Mouse (Mus musculus): ENCODE data around the gene Ift27.
A peak's percentile ranks its signal among the peaks of the same experiment; 100 is the strongest.

Ift27 gene

GRCm38 (mm10) chr15:78173972-78174886 lies at the start of gene Ift27:
Gene Ift27, minus strand, starts transcription at chr15:78174107.
- peak; percentile 99 for DNase-seq

DNA sequence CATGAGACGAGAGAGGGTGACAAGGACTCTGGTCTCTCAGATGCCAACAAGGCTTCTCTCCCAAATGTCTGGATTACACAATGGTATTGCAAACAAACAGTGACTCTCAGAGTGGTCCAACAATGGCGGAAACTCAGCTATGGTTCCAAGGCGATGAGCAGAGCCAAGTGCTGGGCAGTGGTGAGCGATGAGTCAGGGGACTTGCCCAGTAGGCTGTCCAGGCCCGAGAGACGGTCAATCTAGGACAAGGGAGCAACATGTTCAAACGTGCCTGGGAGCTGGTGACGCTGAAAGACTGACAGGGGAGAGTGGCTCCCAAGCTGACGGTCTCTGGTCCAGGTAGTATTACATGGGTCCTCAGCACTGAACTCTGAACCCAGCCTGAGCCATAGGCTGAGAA lies 41.4 kb upstream of the Ift27 start:
- DNase-seq = no peak

DNA sequence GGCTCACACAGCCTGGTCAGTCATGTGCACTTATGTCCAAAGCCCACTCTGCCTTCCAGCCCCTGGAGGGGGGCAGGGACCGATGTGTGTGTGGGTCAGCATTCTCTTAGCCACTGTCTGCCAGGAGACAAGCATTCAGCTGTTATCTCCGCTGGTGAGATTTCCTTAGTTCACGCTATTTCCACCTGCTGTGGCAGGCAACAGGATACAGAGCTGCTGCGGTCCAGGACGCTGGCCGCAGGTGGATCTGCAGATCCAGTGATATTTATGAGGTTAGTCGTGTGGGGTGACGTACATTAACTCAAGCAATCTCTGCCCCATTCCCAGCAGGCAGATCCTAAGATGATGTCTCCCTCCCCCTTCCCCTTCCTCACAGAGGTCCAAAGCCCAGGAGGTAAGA lies 37.5 kb upstream of the Ift27 start:
- DNase-seq = no peak

- no peak for DNase-seq
These were observed 36.3 kb upstream of the Ift27 start for GRCm38 (mm10) chr15:78210203-78210602.

DNA sequence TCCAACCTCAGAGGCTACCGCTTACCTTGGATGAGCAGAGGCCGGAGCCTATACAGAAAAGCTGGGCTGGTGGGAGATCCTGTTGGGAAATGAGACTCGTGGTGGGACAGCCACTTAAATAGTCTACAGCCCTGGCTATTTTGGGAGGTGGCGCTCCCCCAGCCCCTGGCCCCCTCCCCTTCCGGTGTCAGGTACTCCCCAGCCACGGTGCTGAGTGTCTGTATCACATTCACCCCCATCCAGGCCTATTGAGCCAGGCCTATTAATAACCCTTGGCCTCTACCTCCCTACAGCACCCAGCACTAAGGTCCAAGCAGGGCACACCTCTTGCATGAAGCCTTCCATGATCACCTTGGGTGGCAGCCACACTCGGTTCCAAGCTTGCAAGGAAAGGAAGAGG lies 32.4 kb upstream of the Ift27 start, which contains the start of gene Pvalb:
Gene Pvalb, minus strand, starts transcription at position 89 of the 400 bp plus-strand sequence.
- no peak for DNase-seq

DNA sequence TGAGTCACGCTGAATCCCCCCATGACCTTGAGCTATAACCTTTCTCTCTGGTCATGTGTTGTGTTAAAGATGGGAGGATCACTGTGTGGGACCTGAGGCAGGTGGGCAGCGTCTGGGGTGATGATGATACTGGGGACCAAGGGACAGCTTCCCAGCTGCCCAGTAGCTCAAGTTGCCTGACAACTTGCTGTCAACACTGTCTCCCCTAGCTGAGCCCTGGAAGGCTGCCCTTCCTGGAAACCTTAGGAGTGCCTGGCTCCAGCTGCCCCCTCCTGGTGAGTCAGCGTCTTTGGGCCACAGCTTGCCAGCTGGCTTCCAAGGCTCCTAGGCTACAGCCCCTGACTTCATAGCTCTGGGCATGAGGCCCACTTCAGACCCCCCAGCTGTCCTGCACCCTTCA lies 31.3 kb upstream of the Ift27 start:
- peak; percentile 15 for DNase-seq

GRCm38 (mm10) chr15:78204053-78204847 lies 30.3 kb upstream of the Ift27 start:
- DNase-seq = peak; percentile 50

- DNase-seq = peak; percentile 30
These were observed 21.4 kb upstream of the Ift27 start for GRCm38 (mm10) chr15:78195096-78195880.

DNA sequence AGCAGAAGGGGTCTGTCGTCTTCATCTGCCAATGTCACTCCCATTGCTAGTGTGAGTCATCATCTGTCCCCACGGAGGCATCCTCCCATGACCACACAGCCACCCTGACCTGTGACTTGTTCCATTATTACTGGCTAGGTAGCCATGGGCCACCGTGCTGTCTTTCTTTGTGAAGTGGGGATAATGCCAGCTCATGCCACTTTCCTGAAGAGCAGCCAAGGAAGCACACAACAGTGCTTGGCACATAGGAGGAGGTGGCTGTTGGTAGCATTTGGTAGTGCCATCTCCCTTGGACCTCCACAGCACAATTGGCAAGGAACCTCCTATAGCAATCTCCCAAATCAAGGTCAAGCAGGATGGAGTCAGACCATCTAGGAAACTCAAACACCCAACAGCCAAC lies 20.4 kb upstream of the Ift27 start:
- no peak for DNase-seq

DNA sequence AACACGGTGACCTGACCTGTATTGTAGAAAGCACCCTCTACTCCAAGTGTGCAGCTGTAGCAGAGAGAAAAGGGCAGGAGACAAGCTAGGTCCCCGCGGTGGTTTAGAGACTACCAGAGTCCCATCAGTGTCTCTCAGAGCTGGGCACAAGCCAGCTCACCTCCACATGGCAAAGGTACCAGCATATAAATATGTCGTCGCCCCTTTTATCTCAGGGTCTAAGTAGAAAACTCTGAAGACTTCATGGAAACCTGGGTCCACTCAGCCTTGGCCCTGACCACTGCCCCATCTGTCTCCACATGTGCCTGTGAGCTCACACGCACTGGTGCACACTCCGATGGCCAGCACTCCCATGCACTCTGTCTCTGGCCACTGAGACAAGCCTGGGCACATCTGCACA lies 15.7 kb upstream of the Ift27 start:
- DNase-seq = no peak

DNA sequence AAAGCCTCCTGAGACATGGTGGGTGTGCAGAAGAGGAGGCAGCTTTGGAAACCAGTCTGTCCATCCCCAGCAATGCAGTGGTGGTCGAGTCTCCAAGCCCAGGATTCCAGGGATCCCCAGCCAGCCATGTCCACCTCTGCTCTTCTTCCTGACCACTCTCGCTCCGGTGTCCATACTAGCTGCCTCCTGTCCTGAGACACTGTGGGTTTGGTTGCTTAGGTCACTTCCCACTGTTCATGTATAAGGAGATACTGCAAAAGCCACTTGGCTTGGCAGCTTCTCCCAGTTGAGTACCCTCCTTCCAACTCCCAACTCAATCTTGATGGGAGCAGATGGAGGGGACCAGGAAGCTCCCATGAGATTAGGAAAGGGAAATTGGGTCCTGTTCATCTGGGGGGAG lies 14.6 kb upstream of the Ift27 start:
- DNase-seq = no peak

DNA sequence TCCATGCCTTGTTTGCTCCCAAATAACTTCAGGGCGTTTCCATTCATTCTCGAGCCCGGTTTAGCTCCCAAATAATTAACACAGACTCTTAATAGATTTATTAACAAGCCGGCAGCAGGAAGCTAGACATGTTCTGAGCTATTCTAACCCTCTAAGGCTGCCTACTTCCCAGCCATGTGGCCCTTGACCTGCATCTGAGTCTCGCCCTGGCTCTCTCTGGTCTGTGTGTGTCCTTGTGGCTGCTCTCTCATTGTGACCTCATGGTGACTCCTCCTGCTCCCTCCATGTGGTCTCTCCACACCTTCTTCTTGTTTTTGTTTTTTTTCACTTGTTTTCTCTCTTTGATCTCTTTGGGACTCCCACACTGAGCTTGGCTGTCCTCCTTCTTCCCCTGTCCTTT lies 13.0 kb upstream of the Ift27 start:
- DNase-seq = no peak

- no peak for DNase-seq
These were observed 11.7 kb upstream of the Ift27 start for GRCm38 (mm10) chr15:78185609-78186008.

- DNase-seq = peak; percentile 46
These were observed 10.9 kb upstream of the Ift27 start for GRCm38 (mm10) chr15:78184855-78185254.

DNA sequence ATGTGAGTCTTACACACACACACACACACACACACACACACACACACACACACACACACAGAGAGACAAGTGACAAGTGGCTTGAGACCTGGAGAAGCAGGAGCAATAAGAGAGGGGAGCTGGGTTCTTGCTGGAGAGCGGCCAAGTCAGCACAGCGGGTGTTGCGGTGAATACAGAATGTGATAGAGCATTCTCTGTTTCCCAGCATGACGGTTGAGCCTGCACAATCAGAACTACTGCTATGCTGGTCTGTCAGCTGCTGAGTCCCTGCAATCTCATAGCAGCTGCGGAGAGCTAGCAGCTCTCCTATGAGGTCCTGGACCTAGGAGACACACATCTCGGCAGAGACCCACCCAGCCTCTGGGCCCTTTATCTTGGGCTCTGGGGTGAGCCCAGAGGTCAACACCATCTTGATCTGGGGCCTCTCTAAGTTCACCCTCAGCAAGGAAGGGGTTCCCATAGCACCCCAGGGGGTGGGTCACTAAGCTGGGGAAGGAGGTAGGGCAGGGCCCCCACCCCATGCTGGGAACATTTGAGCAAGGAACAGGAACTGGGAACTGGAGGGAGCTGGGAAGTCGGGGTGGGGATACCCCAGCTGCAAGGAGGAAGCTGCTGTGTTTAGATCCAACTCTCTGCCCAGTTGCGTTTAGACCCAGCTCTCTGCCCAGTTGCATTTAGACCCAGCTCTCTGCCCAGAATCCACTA lies 7.9 kb upstream of the Ift27 start:
- peak; percentile 38 for DNase-seq

DNA sequence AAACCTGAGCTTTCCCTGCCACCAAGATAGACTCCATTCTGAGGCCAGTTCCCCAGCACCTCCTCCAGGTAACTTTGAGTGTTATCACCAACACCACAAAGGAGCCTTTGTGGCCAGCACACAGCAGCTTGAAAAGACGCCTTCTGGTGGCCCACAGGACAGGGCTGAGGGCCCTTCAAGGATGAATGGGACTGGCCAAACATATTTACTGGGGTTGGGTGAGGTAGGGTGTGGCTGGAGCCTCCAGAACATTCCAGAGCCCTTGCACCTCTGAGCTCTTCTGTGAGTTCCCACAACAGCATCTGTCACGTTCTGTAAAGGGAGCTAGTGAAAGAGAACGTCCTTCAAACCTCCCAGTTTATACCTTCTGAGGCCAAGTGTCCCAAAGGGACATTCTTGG lies 5.9 kb upstream of the Ift27 start:
- no peak for DNase-seq

GRCm38 (mm10) chr15:78178397-78178796 lies 4.5 kb upstream of the Ift27 start:
- DNase-seq = peak; percentile 86

- DNase-seq = no peak
These were observed 3.4 kb upstream of the Ift27 start for GRCm38 (mm10) chr15:78177257-78177656.

- no peak for DNase-seq
These were observed 959 bp upstream of the Ift27 start for GRCm38 (mm10) chr15:78174887-78175245.

GRCm38 (mm10) chr15:78172899-78173817 lies 749 bp downstream of the Ift27 start:
- DNase-seq = no peak

DNA sequence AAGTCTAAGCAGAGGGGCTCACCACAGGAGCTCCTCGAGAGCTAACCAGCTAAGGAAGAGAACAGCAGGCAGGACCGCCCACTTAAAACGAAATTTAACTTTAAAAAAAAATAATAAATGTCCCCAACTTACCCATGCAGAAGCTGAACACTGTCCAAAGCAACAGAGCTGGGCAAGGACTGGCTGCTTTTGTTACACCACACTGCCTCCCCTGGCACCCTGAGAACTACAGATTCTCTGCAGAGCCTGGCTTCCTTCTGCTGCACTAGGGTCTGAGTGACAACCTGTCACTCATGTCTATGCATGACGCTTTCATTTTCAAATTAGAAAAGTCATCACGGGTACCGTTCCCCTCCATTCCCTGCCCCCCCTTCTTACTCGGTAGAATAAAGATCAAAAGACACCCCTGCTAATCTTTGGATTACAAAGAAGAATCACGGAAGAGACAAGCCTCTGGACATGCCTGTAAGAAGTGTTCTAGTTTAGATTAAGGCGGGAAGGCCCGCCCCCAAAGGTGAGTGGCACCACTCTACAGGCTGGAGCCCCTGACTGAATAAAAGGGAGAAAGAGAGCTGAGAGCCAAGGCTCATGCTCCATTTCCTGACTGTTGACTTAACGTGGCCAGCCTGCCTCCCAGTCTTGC lies 1.5 kb downstream of the Ift27 start:
- DNase-seq = peak; percentile 60

Data from right cerebral cortex, adult 18-20 months (tissue).